ENCODE assay signal across 26 mouse cellular contexts in genomic region chr17:85038311-85038710, GRCm38 (mm10). TPM values are rescaled to one million over a fixed set of nuclear protein-coding genes. Genes with fewer than 3 reads are reported as not detected.
A peak's percentile ranks its signal among the peaks of the same experiment; 100 is the strongest.
DNase-seq lines count a peak whose midpoint lies in the region; ATAC-seq and TF ChIP-seq lines count a peak whose summit lies in the region.
"Had no signal": no experiment of that assay in that cellular context is flagged by ENCODE, and none has a peak within 500 bp of the region (broad histone marks: within the 10 kb centered on the region; RNA-seq: fewer than 3 reads in every experiment).

No protein-coding gene starts in this region.

- H3K36me3 ChIP-seq in heart, adult 2 months (ENCODE audit: control insufficient read depth, insufficient read depth, low read length): no peaks in the 10 kb centered on the region
- H3K36me3 ChIP-seq in liver, embryonic 12.5 days: no peaks in the 10 kb centered on the region
- H3K36me3 ChIP-seq in liver, embryonic 11.5 days (ENCODE audit: control insufficient read depth, insufficient read depth, low read length): no peaks in the 10 kb centered on the region
- no peaks in the 10 kb centered on the region for H3K36me3 ChIP-seq in E14TG2a.4 (ENCODE audit: insufficient read depth, low read length)
- H3K36me3 ChIP-seq: embryonic facial prominence, embryonic 12.5 days; embryonic facial prominence, embryonic 15.5 days; heart, embryonic 10.5 days; heart, embryonic 13.5 days had no signal

- H3K27me3 ChIP-seq in heart, adult 2 months (ENCODE audit: control insufficient read depth, insufficient read depth, low read length): no peaks in the 10 kb centered on the region
- H3K27me3 ChIP-seq in liver, embryonic 12.5 days (replicated peaks): no peaks in the 10 kb centered on the region
- H3K27me3 ChIP-seq in liver, embryonic 11.5 days (replicated peaks; ENCODE audit: control insufficient read depth, insufficient read depth, low read length): no peaks in the 10 kb centered on the region
- peaks cover 3% of the 10 kb centered on the region for H3K27me3 ChIP-seq in E14TG2a.4 (ENCODE audit: insufficient read depth, low read length)
- H3K27me3 ChIP-seq: embryonic facial prominence, embryonic 12.5 days; embryonic facial prominence, embryonic 15.5 days; heart, embryonic 13.5 days had no signal

- no peaks in the 10 kb centered on the region for H3K79me2 ChIP-seq in heart, adult 2 months (replicated peaks; ENCODE audit: control insufficient read depth, insufficient read depth, low read length)

- ATAC-seq in liver, embryonic 12.5 days: no peak
- ATAC-seq in liver, embryonic 11.5 days (replicated peaks; ENCODE audit: low FRiP score): no peak
- ATAC-seq: forebrain, embryonic 14.5 days; forebrain, postnatal 0 days; hindbrain, postnatal 0 days had no signal

- no peaks in the 10 kb centered on the region for H3K9me3 ChIP-seq in liver, embryonic 12.5 days (replicated peaks)
- no peaks in the 10 kb centered on the region for H3K9me3 ChIP-seq in liver, embryonic 11.5 days (ENCODE audit: control insufficient read depth, low read length)
- no peaks in the 10 kb centered on the region for H3K9me3 ChIP-seq in E14TG2a.4 (ENCODE audit: low read length)
- H3K9me3 ChIP-seq: embryonic facial prominence, embryonic 12.5 days; embryonic facial prominence, embryonic 15.5 days; heart, embryonic 10.5 days; heart, embryonic 13.5 days had no signal

- no peak overlapping the region for H3K4me3 ChIP-seq in heart, adult 2 months
- H3K4me3 ChIP-seq in liver, embryonic 12.5 days: no peak overlapping the region
- H3K4me3 ChIP-seq in liver, embryonic 11.5 days (ENCODE audit: low read depth, low read length): no peak overlapping the region
- H3K4me3 ChIP-seq in E14TG2a.4 (replicated peaks; ENCODE audit: low read length): no peak overlapping the region
- H3K4me3 ChIP-seq: embryonic facial prominence, embryonic 12.5 days; embryonic facial prominence, embryonic 15.5 days; gastrocnemius, adult 2 months; heart, embryonic 10.5 days; heart, embryonic 13.5 days had no signal

- no peaks in the 10 kb centered on the region for H3K4me1 ChIP-seq in heart, adult 2 months (ENCODE audit: control insufficient read depth, insufficient read depth, low read length)
- 0 out of 2 replicates have a peak, but pooled peaks cover 1% of the 10 kb centered on the region for H3K4me1 ChIP-seq in liver, embryonic 12.5 days
- peaks cover 3% of the 10 kb centered on the region; the same call in 1 of the 2 replicates for H3K4me1 ChIP-seq in liver, embryonic 11.5 days (replicated peaks; ENCODE audit: control insufficient read depth, insufficient read depth, low read length)
- H3K4me1 ChIP-seq in E14TG2a.4 (replicated peaks; ENCODE audit: low read depth, low read length): no peaks in the 10 kb centered on the region; the same call in 1 of the 2 replicates
- H3K4me1 ChIP-seq: embryonic facial prominence, embryonic 12.5 days; embryonic facial prominence, embryonic 15.5 days had no signal

- intact Hi-C loops in heart, adult 2 months (cut with DNase I): no loop called here

- 79% methylated on average over 4 of the region's 4 CpGs for WGBS in heart, adult 2 months
- WGBS in liver, embryonic 12.5 days (ENCODE audit: insufficient replicate concordance): 67% methylated on average over 4 of the region's 4 CpGs
- 76% methylated on average over 4 of the region's 4 CpGs for WGBS in liver, embryonic 11.5 days

- H3K9ac ChIP-seq in heart, adult 2 months (ENCODE audit: low read depth, low read length): no peak overlapping the region
- no peak overlapping the region for H3K9ac ChIP-seq in liver, embryonic 12.5 days
- no peak overlapping the region for H3K9ac ChIP-seq in liver, embryonic 11.5 days (ENCODE audit: low read depth, low read length)
- H3K9ac ChIP-seq: embryonic facial prominence, embryonic 12.5 days; embryonic facial prominence, embryonic 15.5 days; forebrain, postnatal 0 days; heart, embryonic 13.5 days; hindbrain, embryonic 14.5 days had no signal

- no peak for TF ChIP-seq CTCF in heart, adult 2 months (IDR thresholded peaks at IDR 0.05)
- peak; percentile 15; the same call in 1 of the 2 replicates for TF ChIP-seq CTCF in E14TG2a.4 (conservative IDR thresholded peaks at IDR 0.05; ENCODE audit: low read length)

- H3K4me2 ChIP-seq in liver, embryonic 12.5 days: no peak overlapping the region
- H3K4me2 ChIP-seq in liver, embryonic 11.5 days: no peak overlapping the region
- H3K4me2 ChIP-seq: embryonic facial prominence, embryonic 12.5 days; embryonic facial prominence, embryonic 15.5 days; heart, embryonic 13.5 days; hindbrain, embryonic 14.5 days had no signal

- no peak overlapping the region for H3K27ac ChIP-seq in heart, adult 2 months
- H3K27ac ChIP-seq in liver, embryonic 12.5 days: 0 out of 2 replicates have a peak overlapping the region, but pooled peaks have one; percentile 16
- H3K27ac ChIP-seq in liver, embryonic 11.5 days (ENCODE audit: low read depth, low read length): no peak overlapping the region
- H3K27ac ChIP-seq: embryonic facial prominence, embryonic 12.5 days; embryonic facial prominence, embryonic 15.5 days; gastrocnemius, adult 2 months; heart, embryonic 10.5 days; heart, embryonic 13.5 days; hindbrain, embryonic 14.5 days; hindbrain, postnatal 0 days had no signal

- TF ChIP-seq EP300 in heart, adult 2 months (IDR thresholded peaks at IDR 0.05; ENCODE audit: insufficient read depth, low read depth, low read length): no peak

- DNase-seq in heart, adult 11 months: peak; percentile 80
- no peak for DNase-seq in heart, adult 2 months
- no peak for DNase-seq in liver, embryonic 11.5 days (ENCODE audit: low spot score)
- DNase-seq in lung, postnatal 4 days: no peak
- DNase-seq: adrenal gland, adult 2 months; adrenal gland, postnatal 14 days; cerebellum, adult 11 months; cerebellum, adult 2 months; cerebellum, adult 9-11 months; cerebellum, postnatal 25 days; forebrain, postnatal 0 days; gastrocnemius, adult 2 months; gastrocnemius, postnatal 14 days; heart, adult 18-20 months; heart, postnatal 14 days; heart, postnatal 4 days had no signal

- TF ChIP-seq POLR2A in heart, adult 2 months (IDR thresholded peaks at IDR 0.05; ENCODE audit: insufficient read depth, low read depth, low read length): no peak

RNA-seq across cellular contexts. Expression of gene Slc3a1, which starts 10.1 kb away (rescaled TPM):
- total RNA-seq in heart, adult 2 months (2021): under 1 TPM; 0.16 to 0.23 TPM
- 0.16 TPM in 1 of 2 replicates, not detected in the other for polyA plus RNA-seq in heart, adult 2 months (2012; rRNA removed)
- polyA plus RNA-seq in liver, embryonic 12.5 days (2016; fragmentation: Nextera tagmentation; extraction: Ambion mirVana): 0.32 and 0.41 TPM in 2 replicates
- polyA plus RNA-seq in liver, embryonic 11.5 days (2014; fragmentation: Nextera tagmentation; extraction: Ambion mirVana): 0.27 and 0.49 TPM in 2 replicates
- total RNA-seq: common myeloid progenitor, adult 5-6 weeks; gastrocnemius, adult 2 months; gastrocnemius, postnatal 14 days; heart, adult 18-20 months had no signal

RNA-seq across cellular contexts. Expression of gene Prepl, which starts 51.7 kb away (rescaled TPM):
- 100 to 1,000 TPM; 122 to 142 TPM for total RNA-seq in heart, adult 2 months (2021)
- 36.1 and 86.5 TPM in 2 replicates for polyA plus RNA-seq in heart, adult 2 months (2012; rRNA removed)
- 11.2 and 12.8 TPM in 2 replicates for polyA plus RNA-seq in liver, embryonic 12.5 days (2016; fragmentation: Nextera tagmentation; extraction: Ambion mirVana)
- 18.9 and 23.7 TPM in 2 replicates for polyA plus RNA-seq in liver, embryonic 11.5 days (2014; fragmentation: Nextera tagmentation; extraction: Ambion mirVana)

RNA-seq across cellular contexts. Expression of gene Camkmt, which starts 52.0 kb away (rescaled TPM):
- total RNA-seq in heart, adult 2 months (2021): 1 to 10 TPM; 3.5 to 4.2 TPM
- 1.1 and 1.2 TPM in 2 replicates for polyA plus RNA-seq in heart, adult 2 months (2012; rRNA removed)
- 4.4 and 5.2 TPM in 2 replicates for polyA plus RNA-seq in liver, embryonic 12.5 days (2016; fragmentation: Nextera tagmentation; extraction: Ambion mirVana)
- polyA plus RNA-seq in liver, embryonic 11.5 days (2014; fragmentation: Nextera tagmentation; extraction: Ambion mirVana): 6.4 and 6.8 TPM in 2 replicates
